In the genomic region with DNA sequence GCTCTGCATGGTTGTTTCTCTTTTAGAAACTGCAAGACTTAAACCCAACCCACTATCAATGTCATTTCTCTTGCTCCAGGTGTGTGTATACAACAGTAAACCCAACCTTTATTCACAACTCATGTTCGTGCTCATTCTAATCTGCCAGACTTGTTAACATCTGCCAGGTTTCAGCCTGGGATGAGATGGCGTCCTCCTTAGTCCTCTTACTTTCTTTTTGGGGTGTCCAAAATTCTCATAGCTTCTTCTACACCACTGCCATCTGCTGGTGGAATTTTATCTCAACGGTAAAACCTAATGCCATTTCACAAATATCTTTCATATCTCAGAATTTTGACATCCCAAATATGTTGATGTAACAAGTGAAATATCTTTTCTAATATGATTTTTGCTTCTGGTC, we compare ENCODE assay signal across 8 mouse cellular contexts. TPM values are rescaled to one million over a fixed set of nuclear protein-coding genes. Genes with fewer than 3 reads are reported as not detected.
DNase-seq lines count a peak whose midpoint lies in the region; ATAC-seq and TF ChIP-seq lines count a peak whose summit lies in the region.

No protein-coding gene starts in this region.

- no peaks in the 10 kb centered on the region for H3K4me1 ChIP-seq in cortical plate, adult 2 months (ENCODE audit: control insufficient read depth, insufficient read depth, low read length)
- peaks cover 7% of the 10 kb centered on the region; the same call in 1 of the 2 replicates for H3K4me1 ChIP-seq in lung, embryonic 16.5 days (replicated peaks; ENCODE audit: control insufficient read depth, insufficient read depth, low read length)

- peak; percentile 1 for DNase-seq in cerebellum, adult 11 months
- DNase-seq in cerebellum, adult 9-11 months, result no peak
- peak; percentile 20 to 40 for DNase-seq in right cerebral cortex, adult 2 months (ENCODE audit: low spot score in 2 of 2)
- no peak for DNase-seq in right cerebral cortex, postnatal 4 days
- peak; percentile 19 to 64 for DNase-seq in thymus, postnatal 10 days (ENCODE audit: low spot score in 2 of 2)

- H3K4me2 ChIP-seq in lung, embryonic 16.5 days (ENCODE audit: low read depth, low read length), result peak overlapping the region; percentile 49

- peak; percentile 54 to 69; a peak in 3 of 4 replicates for ATAC-seq in hematopoietic stem cell, adult 5-6 weeks (replicated peaks in 1 of 2; ENCODE audit: insufficient read depth in 1 of 2, low FRiP score in 2 of 2, low TSS enrichment in 1 of 2, low read depth in 1 of 2, poor library complexity in 2 of 2, severe bottlenecking in 2 of 2)
- no peak for ATAC-seq in lung, embryonic 16.5 days (ENCODE audit: low read depth)

- H3K4me3 ChIP-seq in cortical plate, adult 2 months (ENCODE audit: insufficient read depth, low read length), result no peak overlapping the region
- peak overlapping the region; percentile 27 for H3K4me3 ChIP-seq in lung, embryonic 16.5 days (ENCODE audit: low read length)

- WGBS in lung, embryonic 16.5 days, result 16% methylated on average over 3 of the region's 3 CpGs

- H3K9me3 ChIP-seq in lung, embryonic 16.5 days (ENCODE audit: control insufficient read depth, low read length), result no peaks in the 10 kb centered on the region

- H3K27ac ChIP-seq in cortical plate, adult 2 months (ENCODE audit: insufficient read depth, low read length), result no peak overlapping the region
- no peak overlapping the region for H3K27ac ChIP-seq in lung, embryonic 16.5 days (ENCODE audit: low read length)

- H3K27me3 ChIP-seq in lung, embryonic 16.5 days (ENCODE audit: control insufficient read depth, insufficient read depth, low read depth, low read length), result no peaks in the 10 kb centered on the region

- no peak overlapping the region for H3K9ac ChIP-seq in lung, embryonic 16.5 days (ENCODE audit: low read length)

- TF ChIP-seq POLR2A in cortical plate, adult 2 months (IDR thresholded peaks at IDR 0.05; ENCODE audit: extremely low read depth, insufficient read depth, low read length), result no peak

- peaks cover 1% of the 10 kb centered on the region; the same call in 1 of the 2 replicates for H3K36me3 ChIP-seq in lung, embryonic 16.5 days (ENCODE audit: control insufficient read depth, insufficient read depth, low read length)

- peak; percentile 21; the same call in 1 of the 2 replicates for TF ChIP-seq CTCF in cortical plate, adult 2 months (IDR thresholded peaks at IDR 0.05; ENCODE audit: extremely low read depth, insufficient read depth, low read length)

RNA-seq across cellular contexts. Expression of a gene that starts 2.5 kb away (rescaled TPM):
- polyA plus RNA-seq in cortical plate, adult 2 months (2012; rRNA removed), result 4.6 TPM in 2 replicates
- 44.3 and 63.1 TPM in 2 replicates for total RNA-seq in hematopoietic stem cell, adult 5-6 weeks (2017)
- 63.6 and 64.9 TPM in 2 replicates for polyA plus RNA-seq in lung, embryonic 16.5 days (2015; fragmentation: Nextera tagmentation; extraction: Ambion mirVana)

RNA-seq across cellular contexts. Expression of a gene that starts 53.8 kb away (rescaled TPM):
- polyA plus RNA-seq in cortical plate, adult 2 months (2012; rRNA removed), result 3.7 and 3.8 TPM in 2 replicates
- total RNA-seq in hematopoietic stem cell, adult 5-6 weeks (2017), result 268 and 404 TPM in 2 replicates
- 110 and 111 TPM in 2 replicates for polyA plus RNA-seq in lung, embryonic 16.5 days (2015; fragmentation: Nextera tagmentation; extraction: Ambion mirVana)

Comparison
In these comparisons a context has a peak if more than half of its experiments do, and no peak if none do; other contexts are left out.
1. DNase-seq: peak in cerebellum, adult 11 months (single experiment), right cerebral cortex, adult 2 months (2 of 2) and thymus, postnatal 10 days (2 of 2); none in cerebellum, adult 9-11 months (single experiment) and right cerebral cortex, postnatal 4 days (single experiment).
2. RNA of a gene that starts 2.5 kb away (polyA plus RNA-seq): 63.6 to 64.9 TPM in lung, embryonic 16.5 days; 4.6 TPM in cortical plate, adult 2 months; every median in the first group is over 10 times any median in the second.
3. RNA of a gene that starts 53.8 kb away (polyA plus RNA-seq): 110 to 111 TPM in lung, embryonic 16.5 days; 3.7 to 3.8 TPM in cortical plate, adult 2 months; every median in the first group is over 10 times any median in the second.